Mouse (Mus musculus) CD4-positive, CD25-positive, alpha-beta regulatory T cell, adult 2 months (primary cell): ENCODE measurements at regions not wholly inside any gene's neighbourhood (a gene's known extent, or its start where the extent isn't known, plus 50 kb on each side); places are given as distances from the start of the nearest gene placed in this dataset.

Experiments used
- DNase-seq: peaks from one replicate; pipeline ENCODE4 v3.0.0-alpha.2; 2012; ENCODE audit warnings: low read depth, low spot score

DNA sequence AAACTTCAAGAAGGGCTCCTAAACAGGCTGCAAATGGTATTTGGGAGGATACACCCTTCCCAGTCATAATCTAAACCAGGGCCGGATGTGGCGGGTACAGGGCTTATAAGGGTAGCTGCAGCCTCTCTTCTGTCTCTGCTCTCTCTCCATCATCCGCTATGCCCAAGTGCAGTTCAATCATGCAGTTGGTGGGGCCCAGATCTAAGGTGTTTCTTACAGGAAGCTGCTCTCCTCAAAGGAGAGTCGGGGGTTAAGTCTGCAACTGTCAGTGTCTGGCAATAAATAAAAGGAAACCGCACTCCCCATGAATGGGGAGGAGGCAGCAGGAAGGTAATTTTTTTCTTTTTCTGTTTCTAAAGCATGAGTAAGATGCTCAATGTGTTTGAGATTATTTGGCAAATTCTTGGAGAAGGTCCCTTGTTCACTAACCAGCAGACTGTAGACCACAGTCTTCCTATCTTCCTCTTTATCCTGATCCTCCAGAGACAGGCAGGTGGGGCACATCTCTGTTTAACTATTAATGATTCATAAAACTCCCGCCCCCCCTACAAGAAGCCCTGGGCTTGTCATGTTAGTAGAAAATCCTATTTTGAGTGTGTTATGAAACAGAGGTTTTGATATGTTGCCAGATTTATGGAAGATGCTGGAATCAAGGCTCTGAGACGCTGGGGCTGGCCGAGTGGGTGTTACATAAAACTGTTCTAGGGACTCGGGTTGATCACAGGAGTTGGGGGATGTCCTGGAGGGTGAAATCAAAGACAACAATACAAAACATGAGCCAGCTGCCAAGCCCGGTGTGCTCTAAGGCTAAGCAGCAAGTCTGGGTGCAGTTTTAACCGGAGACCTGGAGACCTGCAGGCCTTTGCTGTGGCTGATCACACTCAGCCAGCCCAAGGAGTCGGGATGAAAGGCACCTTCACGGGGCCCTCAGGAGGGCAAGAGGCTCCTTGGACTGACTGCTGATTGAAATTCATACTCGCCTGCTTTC, 69.3 kb upstream of the Irf2bp2 start:
- peak; percentile 87 for DNase-seq

GRCm38 (mm10) chr8:126662151-126662550, 68.4 kb upstream of the Irf2bp2 start:
- peak; percentile 39 for DNase-seq

DNA sequence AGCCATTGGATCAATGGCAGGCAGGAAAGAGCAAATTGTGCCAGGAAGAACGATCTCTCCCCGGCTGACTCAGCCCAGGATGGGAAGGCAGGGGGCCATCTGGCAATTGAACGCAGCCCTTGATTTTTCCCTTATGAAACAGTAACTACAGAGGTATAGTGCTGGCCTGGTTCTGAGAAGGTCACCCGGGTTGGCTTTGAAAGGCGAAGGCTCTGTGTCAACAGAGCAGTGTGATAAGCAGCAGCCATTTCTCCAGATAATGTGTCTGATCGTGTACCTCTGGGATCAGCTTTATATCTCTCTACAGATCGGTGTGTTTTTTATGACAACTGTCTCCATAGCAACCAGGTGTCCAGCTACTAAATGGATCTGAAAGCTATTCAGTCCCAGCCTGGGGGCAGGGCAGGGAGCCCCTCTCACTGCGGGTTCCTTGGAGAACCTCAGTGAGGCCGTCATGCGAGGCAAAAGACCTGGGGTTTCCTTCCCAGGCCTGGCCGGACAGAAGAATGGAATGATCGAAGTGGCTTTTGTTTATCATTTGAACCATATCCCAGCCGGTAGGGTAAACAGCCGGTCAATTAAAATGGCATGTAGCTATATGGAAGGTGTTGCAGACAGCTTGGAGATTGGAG, 67.8 kb upstream of the Irf2bp2 start:
- DNase-seq, result no peak

DNA sequence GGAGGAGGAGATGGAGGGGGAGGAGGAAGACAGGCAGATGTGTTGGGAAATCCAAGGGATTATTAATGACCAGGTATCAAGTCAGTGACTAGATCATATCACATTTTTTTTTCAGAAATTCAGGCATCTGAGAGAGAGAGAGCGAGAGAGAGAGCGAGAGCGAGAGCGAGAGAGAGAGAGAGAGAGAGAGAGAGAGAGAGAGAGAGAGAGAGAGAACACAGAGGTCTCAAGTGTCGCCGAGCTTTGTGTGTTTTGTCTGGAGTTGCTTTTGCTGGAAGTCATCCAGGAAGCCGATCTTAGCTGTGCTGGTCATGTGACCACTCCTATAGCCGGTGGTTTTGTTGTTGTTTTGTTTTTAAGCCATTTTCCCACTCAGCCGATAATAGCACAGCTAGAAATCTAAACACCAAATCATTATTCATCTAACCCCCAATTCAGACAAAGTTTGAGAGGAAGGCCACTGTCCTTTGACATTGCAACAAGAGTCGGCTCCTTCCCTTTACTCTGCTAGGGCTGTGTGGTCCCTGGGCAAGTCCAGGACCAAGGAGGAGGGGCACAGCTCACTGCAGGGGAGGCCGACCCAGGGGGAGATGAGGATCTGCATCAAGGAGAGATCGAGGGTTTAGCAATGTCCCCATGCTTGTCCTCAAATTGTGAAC, 67.0 kb upstream of the Irf2bp2 start:
- peak; percentile 36 for DNase-seq

- peak; percentile 47 for DNase-seq
Observed at GRCm38 (mm10) chr8:126659691-126660657, 66.2 kb upstream of the Irf2bp2 start.

- no peak for DNase-seq
Observed at GRCm38 (mm10) chr8:126657546-126657945, 63.8 kb upstream of the Irf2bp2 start.

DNA sequence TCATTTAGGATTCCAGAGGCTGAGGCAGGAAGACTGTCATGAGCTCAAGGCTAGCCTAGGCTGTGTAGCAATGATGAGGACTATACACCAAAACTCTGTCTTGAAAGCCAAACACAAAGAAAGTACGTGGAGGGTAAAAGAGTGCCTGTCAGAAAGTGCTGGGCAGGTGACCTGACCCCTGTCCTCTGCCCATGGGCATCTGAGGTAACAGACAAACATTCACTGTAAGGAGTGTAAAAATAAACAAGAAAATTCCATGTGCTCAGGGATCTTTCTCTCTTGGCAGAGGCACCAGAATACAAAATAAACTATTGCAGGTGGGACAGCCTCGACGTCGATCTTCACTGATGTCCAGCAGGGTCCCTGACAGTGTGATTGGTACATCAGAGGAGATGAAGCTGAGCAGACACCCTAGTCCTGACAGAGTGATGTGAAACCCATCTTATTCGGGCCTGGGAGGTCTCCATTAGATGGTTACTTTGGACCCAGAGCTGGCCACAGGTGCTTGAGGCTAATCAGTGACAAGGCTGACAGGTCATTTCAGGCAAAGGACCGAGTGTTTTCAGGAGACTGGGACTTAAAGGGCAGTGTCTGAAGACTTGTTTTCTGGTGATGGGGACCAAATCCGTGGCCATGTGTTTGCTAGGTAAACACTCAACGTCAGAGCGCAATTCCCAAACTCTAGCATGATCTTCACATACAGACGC, 62.9 kb upstream of the Irf2bp2 start:
- DNase-seq, result no peak

DNA sequence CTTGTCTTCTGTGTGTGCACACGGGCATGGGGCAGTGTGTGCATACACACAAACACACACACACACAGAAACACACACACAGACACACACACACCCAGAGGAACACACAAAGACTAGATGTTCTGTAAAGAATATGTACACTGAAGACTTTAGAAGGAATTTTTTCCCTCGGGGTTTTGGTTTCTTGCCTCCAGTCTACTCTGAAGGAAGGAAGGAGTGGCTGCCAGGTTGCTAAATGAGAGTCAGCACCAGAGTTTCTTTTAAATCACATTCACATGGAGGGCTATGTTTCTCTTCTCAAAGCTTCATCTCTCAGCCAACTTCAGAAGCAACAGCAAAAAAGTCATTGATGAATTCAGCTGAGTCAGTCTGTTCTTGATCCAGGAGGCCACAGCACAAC, 61.8 kb upstream of the Irf2bp2 start:
- no peak for DNase-seq

DNA sequence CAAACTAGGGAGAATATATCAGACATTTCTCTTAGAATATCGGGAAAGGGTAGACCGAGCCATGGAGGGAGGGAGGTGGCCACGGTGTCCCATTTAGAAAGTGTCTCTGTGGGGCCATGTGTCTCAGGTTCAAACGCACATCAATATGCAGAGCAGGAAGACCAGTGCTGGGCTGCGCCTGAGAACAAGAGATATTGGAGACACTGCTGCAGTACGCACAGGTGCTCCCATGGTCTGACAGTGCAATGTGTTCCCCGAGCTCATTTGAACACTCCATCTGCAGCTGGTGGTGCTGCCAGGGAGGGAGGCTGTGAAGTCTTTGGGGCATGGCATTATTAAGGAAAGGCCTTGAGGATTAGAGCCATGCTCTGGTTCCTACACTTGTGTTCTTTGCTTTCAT, 60.6 kb upstream of the Irf2bp2 start:
- DNase-seq, result no peak

- DNase-seq, result peak; percentile 80
Observed at GRCm38 (mm10) chr8:126652151-126652550, 58.4 kb upstream of the Irf2bp2 start.

GRCm38 (mm10) chr8:126650945-126651344, 57.2 kb upstream of the Irf2bp2 start:
- no peak for DNase-seq

DNA sequence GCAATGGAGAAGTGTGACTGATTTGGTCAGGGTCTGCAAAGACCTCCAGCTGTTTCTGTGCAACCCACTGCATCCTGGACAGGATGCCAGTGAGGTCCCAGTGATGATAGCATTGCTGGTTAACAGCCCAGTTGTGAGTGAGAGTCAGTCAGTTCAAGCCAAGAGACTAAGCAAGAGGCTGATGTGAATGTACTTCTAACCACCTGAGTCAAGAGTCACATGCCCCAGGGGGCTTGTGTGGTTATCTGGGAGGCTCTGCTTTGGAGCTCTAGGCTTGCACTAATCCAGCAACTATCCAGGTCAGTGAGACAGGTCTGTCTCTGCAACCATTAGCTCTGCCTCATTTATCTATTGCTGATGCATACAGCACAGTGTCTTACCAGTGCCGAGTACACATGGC, 55.5 kb upstream of the Irf2bp2 start:
- no peak for DNase-seq

DNA sequence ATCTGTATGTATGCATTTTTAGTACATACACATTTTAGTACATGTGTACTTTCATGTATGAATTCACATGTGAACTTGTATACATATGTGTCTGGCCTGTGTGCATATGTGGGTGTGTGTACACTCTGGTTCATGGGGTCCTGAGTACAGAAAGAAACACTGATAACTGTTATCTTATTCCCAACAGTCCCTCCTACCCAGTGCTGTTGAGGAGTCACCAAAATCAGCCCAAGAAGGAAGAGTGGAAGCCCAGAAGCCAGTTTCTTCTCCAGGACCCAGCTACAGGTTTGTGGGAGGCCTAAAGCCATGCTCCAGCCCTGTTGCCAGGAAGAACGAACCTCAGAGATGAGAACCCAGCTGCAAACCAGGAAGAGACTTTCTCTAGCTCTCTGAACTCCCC, 53.6 kb upstream of the Irf2bp2 start:
- DNase-seq, result no peak

GRCm38 (mm10) chr8:126646604-126647311, 53.0 kb upstream of the Irf2bp2 start:
- no peak for DNase-seq

GRCm38 (mm10) chr8:126644179-126644578, 50.4 kb upstream of the Irf2bp2 start:
- no peak for DNase-seq
